Mouse (Mus musculus): ENCODE data around the gene Hsph1. TPM values are rescaled to one million over a fixed set of nuclear protein-coding genes. Genes with fewer than 3 reads are reported as not detected.

Gene Hsph1
- polyA plus RNA-seq (2015; fragmentation: Illumina TruSeq; extraction: RNeasy Lipid Tissue Mini Kit (QIAGEN cat#74804); ENCODE audit: insufficient read depth, low replicate concordance), result 138 TPM

DNA sequence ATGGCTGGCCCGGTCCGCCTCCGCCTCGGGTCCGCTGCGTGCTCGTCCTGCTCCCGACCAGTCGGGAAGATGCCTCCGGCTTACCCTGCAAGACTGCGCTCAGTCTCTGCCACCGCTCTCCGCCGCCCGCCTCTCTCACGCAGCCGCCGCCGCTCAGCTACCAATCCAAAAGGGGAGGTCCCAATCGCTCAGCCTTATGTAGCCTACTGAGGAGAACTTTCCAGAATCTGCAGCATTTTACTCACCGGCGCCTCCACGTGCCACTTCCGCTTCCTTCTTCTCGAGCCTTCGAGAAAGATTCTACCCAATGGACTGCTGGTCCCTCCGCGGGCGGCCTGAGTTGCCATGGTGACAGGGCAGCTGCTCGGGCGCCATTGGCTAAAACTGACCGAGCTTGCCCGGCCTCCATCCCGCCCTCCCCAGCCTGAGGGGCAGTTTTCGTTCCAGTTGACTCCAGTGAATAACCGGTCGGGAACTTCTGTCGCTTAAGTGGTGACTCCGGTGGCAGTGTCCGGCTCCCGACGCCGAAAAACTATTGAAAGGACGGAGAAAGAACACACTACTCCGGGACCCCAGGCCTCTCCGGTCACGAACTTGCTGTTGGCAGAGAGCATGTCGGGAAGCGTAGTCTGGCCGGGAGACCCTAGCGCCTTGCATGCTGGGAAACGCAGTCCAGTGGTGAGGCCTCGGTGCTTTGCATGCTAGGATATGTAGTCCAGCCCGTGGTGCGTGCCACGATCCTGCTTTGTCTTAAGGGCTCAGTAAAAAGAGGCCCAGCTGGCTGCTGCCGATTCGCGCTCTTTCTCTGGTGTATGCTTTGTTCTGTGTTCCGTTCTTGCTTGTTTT is at the start of gene Hsph1:
Gene Hsph1 (minus strand): TSS at position 302 of the 846 bp plus-strand sequence.

GRCm38 (mm10) chr5:149678100-149678989 is 42.2 kb upstream of the Hsph1 start, which contains the start of gene B3glct:
Gene B3glct, plus strand, starts transcription at chr5:149678230.

Other genes with a start within 250 kb of the Hsph1 start
- gene Medag, start 224.6 kb downstream of the Hsph1 start, polyA plus RNA-seq (2015; fragmentation: Illumina TruSeq; extraction: RNeasy Lipid Tissue Mini Kit (QIAGEN cat#74804); ENCODE audit: insufficient read depth, low replicate concordance), result 2.7 TPM
- gene Tex26, start 196.7 kb downstream of the Hsph1 start, polyA plus RNA-seq (2015; fragmentation: Illumina TruSeq; extraction: RNeasy Lipid Tissue Mini Kit (QIAGEN cat#74804); ENCODE audit: insufficient read depth, low replicate concordance), result not detected
- gene Wdr95, start 107.7 kb downstream of the Hsph1 start, polyA plus RNA-seq (2015; fragmentation: Illumina TruSeq; extraction: RNeasy Lipid Tissue Mini Kit (QIAGEN cat#74804); ENCODE audit: insufficient read depth, low replicate concordance), result 0.28 TPM
- 6.7 TPM for gene B3glct, start 41.9 kb upstream of the Hsph1 start, polyA plus RNA-seq (2015; fragmentation: Illumina TruSeq; extraction: RNeasy Lipid Tissue Mini Kit (QIAGEN cat#74804); ENCODE audit: insufficient read depth, low replicate concordance)

Measured in spleen, adult 10 weeks (tissue).